Mouse (Mus musculus): Measurements from ENCODE around the gene Whrn. TPM values are rescaled to one million over a fixed set of nuclear protein-coding genes. Genes with fewer than 3 reads are reported as not detected.

Whrn gene
- polyA plus RNA-seq, 1 experiment from 2014 or later, result 3.1 TPM

DNA sequence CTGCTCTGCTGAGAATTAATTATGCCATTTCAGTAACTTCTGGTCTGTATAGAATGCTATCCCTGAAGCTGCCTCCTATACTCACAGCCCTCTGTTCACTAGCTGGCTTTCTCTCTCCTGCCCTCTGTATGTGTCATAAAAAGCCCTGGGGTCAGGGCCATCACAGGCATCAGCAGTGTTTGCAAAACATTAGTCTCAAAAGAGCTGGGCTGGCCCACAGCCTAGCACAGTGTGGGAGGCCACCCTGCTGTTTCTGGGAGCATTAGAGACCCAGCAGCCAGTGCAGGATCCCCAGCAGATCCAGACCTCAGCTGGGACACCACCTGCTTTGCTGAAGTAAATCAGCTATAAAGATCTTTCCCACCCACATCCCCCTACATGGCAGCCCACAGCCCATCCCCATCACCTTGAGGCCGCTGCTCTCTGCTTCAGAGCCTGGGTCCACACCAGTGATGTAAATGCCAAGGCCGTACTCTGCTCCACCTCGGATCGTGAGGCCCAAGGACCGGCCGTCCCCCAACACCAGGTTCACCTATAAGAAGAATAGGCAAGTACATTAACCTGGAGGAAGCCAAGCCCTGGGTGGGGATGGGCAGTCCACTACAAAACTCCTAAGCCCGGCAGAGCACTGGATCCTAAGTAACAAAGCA is 34.8 kb downstream of the Whrn start:
- Histone ChIP-seq H3K27me3 (ENCODE audit: control insufficient read depth, insufficient read depth, low read length) (no peaks in the 10 kb centered on the region), H3K9ac (ENCODE audit: low read length) (no peak overlapping the region), H3K4me1 (ENCODE audit: control insufficient read depth in 2 of 2, insufficient read depth in 2 of 2, low read length in 2 of 2) (peaks cover 4 to 8% of the 10 kb centered on the region in 2 experiments; a peak in 1 of 4 replicates), H3K36me3 (ENCODE audit: control insufficient read depth, insufficient read depth, low read length) (no peaks in the 10 kb centered on the region), H3K9me3 (ENCODE audit: control insufficient read depth, low read length) (no peaks in the 10 kb centered on the region), H3K4me3 (ENCODE audit: control insufficient read depth in 1 of 2, insufficient read depth in 1 of 2, low read depth in 1 of 2, low read length in 2 of 2) (no peak overlapping the region), H3K27ac (replicated peaks in 1 of 2; ENCODE audit: control insufficient read depth in 1 of 2, insufficient read depth in 1 of 2, low read depth in 2 of 2, low read length in 2 of 2) (no peak overlapping the region), H3K4me2 (ENCODE audit: low read length) (no peak overlapping the region)
- 84% methylated on average over 7 of the region's 7 CpGs for WGBS
- ATAC-seq (ENCODE audit: insufficient number of reproducible peaks, insufficient read depth, low FRiP score, low read depth), result no peak

DNA sequence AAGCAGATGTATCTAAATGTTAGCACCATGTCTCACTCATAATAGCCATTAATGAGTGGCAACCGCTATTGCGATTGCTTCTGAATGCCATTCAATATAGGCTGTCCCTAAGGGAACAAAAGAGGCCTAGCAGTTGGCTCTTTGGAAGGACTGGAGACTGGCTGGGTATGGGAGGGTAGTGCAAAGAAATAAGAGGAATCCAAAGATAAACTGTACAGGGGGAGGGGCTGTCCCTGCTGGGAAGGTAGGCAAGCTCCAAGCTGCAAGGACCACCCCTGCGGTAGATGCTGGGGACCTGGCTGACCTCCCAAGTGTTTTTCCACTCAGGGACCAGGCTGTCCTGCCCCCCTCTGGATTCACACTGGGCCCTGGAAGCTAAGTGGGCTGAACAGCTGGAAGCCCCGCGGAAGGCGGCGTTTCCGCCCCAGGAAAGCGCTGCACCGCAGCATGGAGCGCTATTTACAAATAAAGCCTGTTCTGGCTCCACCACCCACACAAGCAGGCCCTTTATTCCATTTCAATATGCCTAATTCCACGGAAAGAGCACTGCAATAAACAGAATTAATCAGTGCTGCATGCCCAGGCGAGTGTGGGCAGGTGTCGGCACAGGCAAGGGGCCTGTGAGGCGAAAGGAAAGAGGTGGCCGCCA is 36.5 kb downstream of the Whrn start:
- no peak overlapping the region for H3K9ac ChIP-seq (ENCODE audit: low read length)
- no peaks in the 10 kb centered on the region for H3K9me3 ChIP-seq (ENCODE audit: control insufficient read depth, low read length)
- ATAC-seq (ENCODE audit: insufficient number of reproducible peaks, insufficient read depth, low FRiP score, low read depth), result no peak
- no peak overlapping the region for H3K4me2 ChIP-seq (ENCODE audit: low read length)
- no peak overlapping the region for H3K4me3 ChIP-seq (ENCODE audit: control insufficient read depth in 1 of 2, insufficient read depth in 1 of 2, low read depth in 1 of 2, low read length in 2 of 2)
- H3K36me3 ChIP-seq (ENCODE audit: control insufficient read depth, insufficient read depth, low read length), result no peaks in the 10 kb centered on the region
- 52% methylated on average over 16 of the region's 16 CpGs for WGBS
- H3K27ac ChIP-seq (replicated peaks in 1 of 2; ENCODE audit: control insufficient read depth in 1 of 2, insufficient read depth in 1 of 2, low read depth in 2 of 2, low read length in 2 of 2), result no peak overlapping the region
- H3K4me1 ChIP-seq (ENCODE audit: control insufficient read depth in 2 of 2, insufficient read depth in 2 of 2, low read length in 2 of 2), result peaks cover 3 to 8% of the 10 kb centered on the region in 2 experiments; a peak in 1 of 4 replicates
- H3K27me3 ChIP-seq (ENCODE audit: control insufficient read depth, insufficient read depth, low read length), result no peaks in the 10 kb centered on the region

DNA sequence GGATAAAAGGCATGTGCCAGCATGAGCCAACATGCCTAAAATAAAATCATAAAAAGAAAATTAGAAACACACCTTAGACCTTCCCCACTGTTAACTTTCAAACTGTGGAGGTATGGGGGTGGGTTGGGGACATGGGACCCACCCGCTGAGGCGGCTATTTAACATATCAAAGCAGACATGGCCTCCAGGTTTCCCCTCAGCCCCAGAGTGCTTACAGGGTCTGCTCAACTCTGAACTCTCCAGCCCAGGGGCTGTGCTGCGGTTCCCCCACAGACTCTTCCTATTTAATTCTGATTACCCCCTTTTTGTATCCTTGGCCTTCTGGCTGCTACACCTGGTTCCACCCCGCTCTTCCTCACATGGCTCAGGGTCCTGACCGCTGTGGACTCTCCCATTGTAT is 39.2 kb downstream of the Whrn start:
- WGBS, result 72% methylated on average over 5 of the region's 5 CpGs
- no peak for ATAC-seq (ENCODE audit: insufficient number of reproducible peaks, insufficient read depth, low FRiP score, low read depth)

DNA sequence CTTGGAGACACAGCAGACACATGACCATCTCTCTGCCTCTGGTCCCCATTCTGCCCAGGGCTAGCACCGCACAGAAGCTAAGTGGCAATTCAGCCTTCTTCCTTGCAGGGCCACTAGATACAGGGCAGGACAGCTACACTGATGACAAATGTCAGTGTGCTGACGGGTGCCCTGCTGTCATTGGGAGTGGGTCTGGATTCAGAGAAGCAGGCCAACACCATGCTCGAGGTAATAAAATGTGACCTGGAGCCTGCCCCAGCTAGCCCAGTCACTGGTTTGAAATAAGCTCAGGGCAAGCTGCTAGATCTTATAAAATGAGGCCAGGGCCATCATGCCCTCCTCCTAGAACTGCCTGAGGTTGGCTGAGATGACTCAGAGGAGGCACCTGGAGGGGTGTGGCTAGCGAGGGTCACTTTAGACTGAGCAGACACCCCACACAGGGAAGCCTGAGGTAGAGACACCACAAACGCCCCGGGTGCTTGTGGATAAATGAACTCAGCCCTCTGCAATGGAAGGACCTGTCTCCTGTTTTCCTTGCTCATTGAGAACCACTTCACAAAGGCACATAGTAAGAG is 41.8 kb downstream of the Whrn start:
- Histone ChIP-seq H3K4me2 (ENCODE audit: low read length) (no peak overlapping the region), H3K9ac (ENCODE audit: low read length) (no peak overlapping the region), H3K27ac (replicated peaks in 1 of 2; ENCODE audit: control insufficient read depth in 1 of 2, insufficient read depth in 1 of 2, low read depth in 2 of 2, low read length in 2 of 2) (no peak overlapping the region), H3K27me3 (ENCODE audit: control insufficient read depth, insufficient read depth, low read length) (no peaks in the 10 kb centered on the region), H3K9me3 (ENCODE audit: control insufficient read depth, low read length) (peaks cover 3% of the 10 kb centered on the region; the same call in 1 of the 2 replicates), H3K36me3 (ENCODE audit: control insufficient read depth, insufficient read depth, low read length) (no peaks in the 10 kb centered on the region), H3K4me1 (ENCODE audit: control insufficient read depth in 2 of 2, insufficient read depth in 2 of 2, low read length in 2 of 2) (peaks cover 2 to 3% of the 10 kb centered on the region in 2 experiments; a peak in 1 of 4 replicates), H3K4me3 (ENCODE audit: control insufficient read depth in 1 of 2, insufficient read depth in 1 of 2, low read depth in 1 of 2, low read length in 2 of 2) (no peak overlapping the region)
- ATAC-seq (ENCODE audit: insufficient number of reproducible peaks, insufficient read depth, low FRiP score, low read depth), result no peak
- 67% methylated on average over 6 of the region's 6 CpGs for WGBS

More for the DNA sequence above, 39.2 kb downstream of the Whrn start:
- no peaks in the 10 kb centered on the region for H3K36me3 ChIP-seq (ENCODE audit: control insufficient read depth, insufficient read depth, low read length)
- no peak overlapping the region for H3K4me2 ChIP-seq (ENCODE audit: low read length)
- H3K9ac ChIP-seq (ENCODE audit: low read length), result no peak overlapping the region
- H3K27ac ChIP-seq (replicated peaks in 1 of 2; ENCODE audit: control insufficient read depth in 1 of 2, insufficient read depth in 1 of 2, low read depth in 2 of 2, low read length in 2 of 2), result no peak overlapping the region
- H3K27me3 ChIP-seq (ENCODE audit: control insufficient read depth, insufficient read depth, low read length), result no peaks in the 10 kb centered on the region
- no peak overlapping the region for H3K4me3 ChIP-seq (ENCODE audit: control insufficient read depth in 1 of 2, insufficient read depth in 1 of 2, low read depth in 1 of 2, low read length in 2 of 2)
- H3K4me1 ChIP-seq (ENCODE audit: control insufficient read depth in 2 of 2, insufficient read depth in 2 of 2, low read length in 2 of 2), result peaks cover 6 to 8% of the 10 kb centered on the region in 2 experiments; a peak in 1 of 4 replicates
- no peaks in the 10 kb centered on the region for H3K9me3 ChIP-seq (ENCODE audit: control insufficient read depth, low read length)

DNA sequence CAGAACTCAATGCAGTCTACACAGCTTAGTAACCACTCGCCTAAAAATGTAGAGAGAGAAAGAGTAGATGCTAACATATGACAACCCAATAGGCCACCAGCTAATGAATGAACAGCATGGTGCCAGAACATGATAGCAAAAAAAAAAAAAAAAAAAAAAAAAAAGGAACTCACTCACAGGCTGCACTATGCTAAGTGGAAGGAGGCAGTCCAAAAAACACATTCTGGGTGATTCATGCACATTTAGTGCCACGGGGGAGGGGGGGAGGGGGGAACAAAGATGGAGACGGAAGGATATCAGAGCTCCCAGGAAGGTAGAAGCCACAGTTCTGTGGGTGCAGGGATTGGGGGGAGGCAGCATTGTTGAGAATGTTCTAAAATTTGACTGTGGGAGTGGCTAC is 43.2 kb downstream of the Whrn start:
- no peak overlapping the region for H3K4me2 ChIP-seq (ENCODE audit: low read length)
- ATAC-seq (ENCODE audit: insufficient number of reproducible peaks, insufficient read depth, low FRiP score, low read depth), result no peak
- H3K27ac ChIP-seq (replicated peaks in 1 of 2; ENCODE audit: control insufficient read depth in 1 of 2, insufficient read depth in 1 of 2, low read depth in 2 of 2, low read length in 2 of 2), result no peak overlapping the region
- H3K4me1 ChIP-seq (ENCODE audit: control insufficient read depth in 2 of 2, insufficient read depth in 2 of 2, low read length in 2 of 2), result peaks cover 0 to 3% of the 10 kb centered on the region in 2 experiments; a peak in 1 of 4 replicates
- no peaks in the 10 kb centered on the region for H3K36me3 ChIP-seq (ENCODE audit: control insufficient read depth, insufficient read depth, low read length)
- no peaks in the 10 kb centered on the region for H3K27me3 ChIP-seq (ENCODE audit: control insufficient read depth, insufficient read depth, low read length)
- no peak overlapping the region for H3K4me3 ChIP-seq (ENCODE audit: control insufficient read depth in 1 of 2, insufficient read depth in 1 of 2, low read depth in 1 of 2, low read length in 2 of 2)
- no peak overlapping the region for H3K9ac ChIP-seq (ENCODE audit: low read length)
- peaks cover 3% of the 10 kb centered on the region; the same call in 1 of the 2 replicates for H3K9me3 ChIP-seq (ENCODE audit: control insufficient read depth, low read length)
- 78% methylated on average over 3 of the region's 3 CpGs for WGBS

DNA sequence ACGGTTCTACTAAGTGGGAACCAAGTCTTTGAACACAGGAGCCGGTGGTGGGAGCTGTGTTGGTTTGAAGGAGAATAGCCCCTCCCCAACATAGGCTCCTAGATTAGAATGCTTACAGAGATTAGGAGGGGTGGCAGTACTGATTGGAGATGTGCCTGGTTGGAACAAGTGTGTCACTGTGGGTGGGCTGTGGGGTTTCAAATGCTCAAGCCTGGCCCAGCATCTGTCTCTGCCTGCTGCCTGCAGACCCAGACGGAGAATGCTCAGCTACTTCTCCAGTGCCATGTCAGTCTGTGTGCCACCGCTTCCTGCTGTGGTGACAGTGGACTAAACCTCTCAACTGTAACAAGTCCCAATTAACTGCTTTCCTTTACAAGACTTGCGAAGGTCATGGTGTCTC is 45.2 kb downstream of the Whrn start:
- Histone ChIP-seq H3K27ac (replicated peaks in 1 of 2; ENCODE audit: control insufficient read depth in 1 of 2, insufficient read depth in 1 of 2, low read depth in 2 of 2, low read length in 2 of 2) (no peak overlapping the region), H3K36me3 (ENCODE audit: control insufficient read depth, insufficient read depth, low read length) (no peaks in the 10 kb centered on the region), H3K4me1 (ENCODE audit: control insufficient read depth in 2 of 2, insufficient read depth in 2 of 2, low read length in 2 of 2) (peaks cover 0 to 3% of the 10 kb centered on the region in 2 experiments; a peak in 1 of 4 replicates), H3K9ac (ENCODE audit: low read length) (no peak overlapping the region), H3K4me2 (ENCODE audit: low read length) (no peak overlapping the region), H3K9me3 (ENCODE audit: control insufficient read depth, low read length) (peaks cover 10% of the 10 kb centered on the region), H3K4me3 (ENCODE audit: control insufficient read depth in 1 of 2, insufficient read depth in 1 of 2, low read depth in 1 of 2, low read length in 2 of 2) (no peak overlapping the region), H3K27me3 (ENCODE audit: control insufficient read depth, insufficient read depth, low read length) (no peaks in the 10 kb centered on the region)
- WGBS, result 73% methylated on average over 5 of the region's 5 CpGs
- no peak for ATAC-seq (ENCODE audit: insufficient number of reproducible peaks, insufficient read depth, low FRiP score, low read depth)

DNA sequence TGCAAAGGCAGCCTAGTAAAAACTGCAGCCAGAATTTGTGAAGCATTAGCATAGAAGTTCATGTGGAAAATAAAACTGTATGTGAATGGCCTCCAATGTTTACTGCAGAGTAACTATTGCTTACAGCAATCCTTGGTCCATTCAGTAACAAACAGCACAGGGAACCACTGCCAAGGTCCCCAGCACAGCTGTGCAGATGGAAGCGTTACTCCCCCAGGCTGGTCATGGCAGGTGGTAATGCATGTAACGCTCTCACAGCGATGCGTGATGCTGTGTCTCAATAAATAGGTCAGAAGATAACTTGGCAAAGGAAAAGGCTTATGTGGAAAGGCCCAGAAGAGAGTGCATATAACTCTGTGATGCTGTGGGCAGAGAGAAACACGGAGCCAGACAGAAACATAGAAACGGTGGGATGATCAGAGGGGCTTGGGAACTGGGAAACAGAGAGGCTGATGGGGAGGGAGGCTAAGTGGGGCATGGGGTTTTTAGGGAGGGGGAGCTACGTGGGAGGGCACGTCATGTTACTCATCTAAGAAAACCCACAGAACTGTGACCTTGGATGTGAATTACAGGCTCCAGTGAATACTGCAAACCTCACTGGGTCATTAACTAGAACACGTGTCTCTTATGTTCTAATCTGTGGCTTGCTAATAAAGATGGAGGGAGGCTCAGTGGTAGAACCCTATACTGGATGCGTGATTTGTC is 51.3 kb downstream of the Whrn start:
- WGBS, result 88% methylated on average over 10 of the region's 10 CpGs

More for the DNA sequence above, 51.3 kb downstream of the Whrn start:
- Histone ChIP-seq H3K4me3 (ENCODE audit: control insufficient read depth in 1 of 2, insufficient read depth in 1 of 2, low read depth in 1 of 2, low read length in 2 of 2) (no peak overlapping the region), H3K27ac (replicated peaks in 1 of 2; ENCODE audit: control insufficient read depth in 1 of 2, insufficient read depth in 1 of 2, low read depth in 2 of 2, low read length in 2 of 2) (no peak overlapping the region), H3K4me1 (ENCODE audit: control insufficient read depth in 2 of 2, insufficient read depth in 2 of 2, low read length in 2 of 2) (no peaks in the 10 kb centered on the region), H3K4me2 (ENCODE audit: low read length) (no peak overlapping the region), H3K36me3 (ENCODE audit: control insufficient read depth, insufficient read depth, low read length) (no peaks in the 10 kb centered on the region), H3K9ac (ENCODE audit: low read length) (no peak overlapping the region), H3K27me3 (ENCODE audit: control insufficient read depth, insufficient read depth, low read length) (no peaks in the 10 kb centered on the region), H3K9me3 (ENCODE audit: control insufficient read depth, low read length) (peaks cover 10% of the 10 kb centered on the region)
- no peak for ATAC-seq (ENCODE audit: insufficient number of reproducible peaks, insufficient read depth, low FRiP score, low read depth)

Measured in heart, embryonic 14.5 days (tissue).